Mouse (Mus musculus) embryo, embryonic 10.5 days (tissue): ENCODE data around the gene Nr2f2.

Experiments
- DNase-seq: peaks from one replicate; pipeline ENCODE4 v3.0.0-alpha.2; 2015; ENCODE audit warnings: low spot score

Gene Nr2f2

GRCm38 (mm10) chr7:70365401-70365811 is 1.1 kb downstream of the Nr2f2 start:
- peak; percentile 67 for DNase-seq

- DNase-seq, result peak; percentile 84
These were observed 1.7 kb downstream of the Nr2f2 start for GRCm38 (mm10) chr7:70364798-70365197.

- DNase-seq, result peak; percentile 53
These were observed 3.2 kb downstream of the Nr2f2 start for GRCm38 (mm10) chr7:70363351-70363750.

- DNase-seq, result peak; percentile 72
These were observed 3.9 kb downstream of the Nr2f2 start for GRCm38 (mm10) chr7:70362526-70363170.

- peak; percentile 99 for DNase-seq
These were observed 4.9 kb downstream of the Nr2f2 start for GRCm38 (mm10) chr7:70361383-70362364.

- peak; percentile 53 for DNase-seq
These were observed 5.7 kb downstream of the Nr2f2 start for GRCm38 (mm10) chr7:70360611-70361382.

- DNase-seq, result peak; percentile 57
These were observed 6.5 kb downstream of the Nr2f2 start for GRCm38 (mm10) chr7:70359791-70360581.

- DNase-seq, result peak; percentile 62
These were observed 7.5 kb downstream of the Nr2f2 start for GRCm38 (mm10) chr7:70358848-70359591.

- peak; percentile 58 for DNase-seq
These were observed 8.3 kb downstream of the Nr2f2 start for GRCm38 (mm10) chr7:70358020-70358847.

GRCm38 (mm10) chr7:70357516-70358019 is 9.0 kb downstream of the Nr2f2 start:
- peak; percentile 47 for DNase-seq

GRCm38 (mm10) chr7:70356691-70357515 is 9.6 kb downstream of the Nr2f2 start:
- peak; percentile 39 for DNase-seq

- peak; percentile 56 for DNase-seq
These were observed 10.6 kb downstream of the Nr2f2 start for GRCm38 (mm10) chr7:70355691-70356568.

GRCm38 (mm10) chr7:70355357-70355620 is 11.2 kb downstream of the Nr2f2 start:
- no peak for DNase-seq

- peak; percentile 77 for DNase-seq
These were observed 11.8 kb downstream of the Nr2f2 start for GRCm38 (mm10) chr7:70354606-70355356.

GRCm38 (mm10) chr7:70353151-70353550 is 13.4 kb downstream of the Nr2f2 start:
- peak; percentile 56 for DNase-seq

GRCm38 (mm10) chr7:70352617-70353016 is 13.9 kb downstream of the Nr2f2 start:
- DNase-seq, result peak; percentile 80

- no peak for DNase-seq
These were observed 14.5 kb downstream of the Nr2f2 start for GRCm38 (mm10) chr7:70351981-70352560.
